In genomic region chr15:30276691-30277090, GRCm38 (mm10) we compare ENCODE assay signal across 30 mouse cellular contexts.
DNase-seq lines count a peak whose midpoint lies in the region; ATAC-seq lines count a peak whose summit lies in the region.
"Had no signal": no experiment of that assay in that cellular context is flagged by ENCODE, and none has a peak within 500 bp of the region (broad histone marks: within the 10 kb centered on the region; RNA-seq: fewer than 3 reads in every experiment).

No protein-coding gene starts in this region.

- H3K4me2 ChIP-seq in embryonic facial prominence, embryonic 14.5 days (ENCODE audit: low read depth, low read length) = no peak overlapping the region
- H3K4me2 ChIP-seq: heart, embryonic 15.5 days; intestine, embryonic 15.5 days; limb, embryonic 15.5 days; liver, embryonic 13.5 days; midbrain, embryonic 11.5 days had no signal

- H3K27me3 ChIP-seq in embryonic facial prominence, embryonic 14.5 days (replicated peaks; ENCODE audit: control insufficient read depth, insufficient read depth, low read length) = no peaks in the 10 kb centered on the region
- no peaks in the 10 kb centered on the region for H3K27me3 ChIP-seq in embryonic facial prominence, embryonic 10.5 days (replicated peaks; ENCODE audit: low read depth, poor library complexity, severe bottlenecking)
- H3K27me3 ChIP-seq: forebrain, embryonic 13.5 days; heart, embryonic 15.5 days; intestine, embryonic 15.5 days; limb, embryonic 15.5 days; liver, embryonic 13.5 days had no signal

- H3K9ac ChIP-seq in embryonic facial prominence, embryonic 14.5 days (ENCODE audit: low read depth, low read length) = no peak overlapping the region
- H3K9ac ChIP-seq: forebrain, embryonic 13.5 days; heart, embryonic 15.5 days; intestine, embryonic 15.5 days; limb, embryonic 15.5 days; liver, embryonic 13.5 days had no signal

- H3K9me3 ChIP-seq in embryonic facial prominence, embryonic 14.5 days (ENCODE audit: control insufficient read depth, low read length) = no peaks in the 10 kb centered on the region
- no peaks in the 10 kb centered on the region for H3K9me3 ChIP-seq in embryonic facial prominence, embryonic 10.5 days
- H3K9me3 ChIP-seq: forebrain, embryonic 13.5 days; heart, embryonic 10.5 days; heart, embryonic 15.5 days; intestine, embryonic 15.5 days; limb, embryonic 10.5 days; limb, embryonic 15.5 days; liver, embryonic 13.5 days had no signal

- H3K36me3 ChIP-seq in embryonic facial prominence, embryonic 14.5 days (ENCODE audit: control insufficient read depth, insufficient read depth, low read length) = no peaks in the 10 kb centered on the region
- no peaks in the 10 kb centered on the region for H3K36me3 ChIP-seq in embryonic facial prominence, embryonic 10.5 days (replicated peaks)
- H3K36me3 ChIP-seq: heart, embryonic 10.5 days; heart, embryonic 15.5 days; intestine, embryonic 15.5 days; limb, embryonic 10.5 days; limb, embryonic 15.5 days; liver, embryonic 13.5 days had no signal

- ATAC-seq in embryonic facial prominence, embryonic 14.5 days (ENCODE audit: low read depth) = no peak
- ATAC-seq: CD4-positive, CD25-positive, alpha-beta regulatory T cell, adult 4 months; forebrain, embryonic 13.5 days; hindbrain, embryonic 16.5 days; intestine, embryonic 15.5 days; midbrain, embryonic 16.5 days had no signal

- H3K27ac ChIP-seq in embryonic facial prominence, embryonic 14.5 days (replicated peaks; ENCODE audit: low read depth, low read length) = no peak overlapping the region
- no peak overlapping the region for H3K27ac ChIP-seq in embryonic facial prominence, embryonic 10.5 days (replicated peaks)
- H3K27ac ChIP-seq: forebrain, embryonic 13.5 days; heart, embryonic 10.5 days; heart, embryonic 15.5 days; intestine, embryonic 15.5 days; kidney, postnatal 0 days; limb, embryonic 10.5 days; limb, embryonic 15.5 days; liver, embryonic 13.5 days had no signal

- peak; percentile 5 for DNase-seq in embryonic facial prominence, embryonic 14.5 days (ENCODE audit: low spot score)
- DNase-seq in embryonic facial prominence, embryonic 10.5 days (ENCODE audit: low spot score) = no peak
- peak; percentile 4 for DNase-seq in lung, postnatal 25 days (ENCODE audit: low spot score)
- no peak for DNase-seq in lung, postnatal 10 days
- DNase-seq in NIH3T3 (ENCODE audit: low read depth) = peak; percentile 27
- DNase-seq in telencephalon, adult 2 months (ENCODE audit: low read depth, low spot score) = peak; percentile 55
- DNase-seq in left cerebral cortex, adult 11 months (ENCODE audit: low spot score) = no peak
- no peak for DNase-seq in layer of hippocampus, postnatal 36 days
- DNase-seq: adrenal gland, postnatal 10 days; cerebellum, adult 11-12 months; cerebellum, postnatal 10 days; gastrocnemius, postnatal 14 days; heart, adult 11 months; kidney, adult 2 months; kidney, postnatal 4 days; liver, embryonic 13.5 days; lung, adult 18-20 months; lung, postnatal 14 days; right cerebral cortex, postnatal 4 days had no signal

- 80% methylated on average over 4 of the region's 4 CpGs for WGBS in embryonic facial prominence, embryonic 14.5 days
- 85% methylated on average over 4 of the region's 4 CpGs for WGBS in embryonic facial prominence, embryonic 10.5 days

- no peaks in the 10 kb centered on the region for H3K4me1 ChIP-seq in embryonic facial prominence, embryonic 14.5 days (ENCODE audit: control insufficient read depth, insufficient read depth, low read length)
- H3K4me1 ChIP-seq in embryonic facial prominence, embryonic 10.5 days = no peaks in the 10 kb centered on the region
- H3K4me1 ChIP-seq: heart, embryonic 10.5 days; heart, embryonic 15.5 days; intestine, embryonic 15.5 days; limb, embryonic 10.5 days; limb, embryonic 15.5 days; liver, embryonic 13.5 days had no signal

- H3K4me3 ChIP-seq in embryonic facial prominence, embryonic 14.5 days (ENCODE audit: low read depth, low read length) = no peak overlapping the region
- H3K4me3 ChIP-seq in embryonic facial prominence, embryonic 10.5 days = no peak overlapping the region
- H3K4me3 ChIP-seq: forebrain, embryonic 13.5 days; heart, embryonic 10.5 days; heart, embryonic 15.5 days; intestine, embryonic 15.5 days; limb, embryonic 10.5 days; limb, embryonic 15.5 days; liver, embryonic 13.5 days had no signal

Comparison
In these comparisons a context has a peak if more than half of its experiments do, and no peak if none do; other contexts are left out.
1. DNase-seq: peak in embryonic facial prominence, embryonic 14.5 days (single experiment), lung, postnatal 25 days (single experiment), NIH3T3 (single experiment) and telencephalon, adult 2 months (single experiment); none in embryonic facial prominence, embryonic 10.5 days (single experiment), lung, postnatal 10 days (single experiment), left cerebral cortex, adult 11 months (single experiment) and layer of hippocampus, postnatal 36 days (0 of 2).